Mouse (Mus musculus): ENCODE results near the gene Rgsl1. TPM values are rescaled to one million over a fixed set of nuclear protein-coding genes. Genes with fewer than 3 reads are reported as not detected.
A peak's percentile ranks its signal among the peaks of the same experiment; 100 is the strongest.

Rgsl1 gene
- polyA plus RNA-seq, 1 experiment from 2014 or later = 0.04 TPM

GRCm38 (mm10) chr1:153753725-153754464 is 90.0 kb downstream of the Rgsl1 start:
- no peak overlapping the region for H3K27ac ChIP-seq (ENCODE audit: low read depth, low read length)
- no peak overlapping the region for H3K4me3 ChIP-seq (ENCODE audit: low read depth, low read length)
- ATAC-seq = no peak
- peak overlapping the region; percentile 7; the same call in 1 of the 2 replicates for H3K9ac ChIP-seq (ENCODE audit: low read depth, low read length)
- 73% methylated on average over 25 of the region's 25 CpGs for WGBS
- no peaks in the 10 kb centered on the region for H3K9me3 ChIP-seq (ENCODE audit: control insufficient read depth)
- TF ChIP-seq CTCF (IDR thresholded peaks at IDR 0.05; ENCODE audit: low read depth) = peak; percentile 19; the same call in 1 of the 2 replicates
- H3K4me1 ChIP-seq (replicated peaks; ENCODE audit: control insufficient read depth, insufficient read depth, low read length) = 0 out of 2 replicates have a peak, but pooled peaks cover 6% of the 10 kb centered on the region
- no peaks in the 10 kb centered on the region for H3K27me3 ChIP-seq (replicated peaks; ENCODE audit: control insufficient read depth, insufficient read depth, low read length)
- H3K36me3 ChIP-seq (ENCODE audit: control insufficient read depth, insufficient read depth) = peaks cover 23% of the 10 kb centered on the region
- H3K4me2 ChIP-seq (replicated peaks; ENCODE audit: low read depth) = peak overlapping the region; percentile 75

- Histone ChIP-seq H3K4me2 (replicated peaks; ENCODE audit: low read depth) (peak overlapping the region; percentile 75), H3K9me3 (ENCODE audit: control insufficient read depth) (no peaks in the 10 kb centered on the region), H3K4me1 (replicated peaks; ENCODE audit: control insufficient read depth, insufficient read depth, low read length) (0 out of 2 replicates have a peak, but pooled peaks cover 6% of the 10 kb centered on the region), H3K27ac (ENCODE audit: low read depth, low read length) (peak overlapping the region; percentile 98), H3K9ac (ENCODE audit: low read depth, low read length) (peak overlapping the region; percentile 70), H3K27me3 (replicated peaks; ENCODE audit: control insufficient read depth, insufficient read depth, low read length) (no peaks in the 10 kb centered on the region), H3K4me3 (ENCODE audit: low read depth, low read length) (peak overlapping the region; percentile 51), H3K36me3 (ENCODE audit: control insufficient read depth, insufficient read depth) (peaks cover 11% of the 10 kb centered on the region; the same call in 1 of the 2 replicates)
- no peak for TF ChIP-seq CTCF (IDR thresholded peaks at IDR 0.05; ENCODE audit: low read depth)
- whole genome bisulfite sequencing = 23% methylated on average over 6 of the region's 6 CpGs
- no peak; the same call in 1 of the 2 replicates for ATAC-seq
Observed at GRCm38 (mm10) chr1:153752521-153752920, 91.4 kb downstream of the Rgsl1 start.

GRCm38 (mm10) chr1:153751763-153752301 is 92.1 kb downstream of the Rgsl1 start:
- Histone ChIP-seq H3K27me3 (replicated peaks; ENCODE audit: control insufficient read depth, insufficient read depth, low read length) (no peaks in the 10 kb centered on the region), H3K4me1 (replicated peaks; ENCODE audit: control insufficient read depth, insufficient read depth, low read length) (0 out of 2 replicates have a peak, but pooled peaks cover 6% of the 10 kb centered on the region), H3K9ac (ENCODE audit: low read depth, low read length) (peak overlapping the region; percentile 70), H3K4me3 (ENCODE audit: low read depth, low read length) (peak overlapping the region; percentile 51), H3K27ac (ENCODE audit: low read depth, low read length) (peak overlapping the region; percentile 98), H3K4me2 (replicated peaks; ENCODE audit: low read depth) (peak overlapping the region; percentile 75), H3K36me3 (ENCODE audit: control insufficient read depth, insufficient read depth) (peaks cover 11% of the 10 kb centered on the region; the same call in 1 of the 2 replicates), H3K9me3 (ENCODE audit: control insufficient read depth) (no peaks in the 10 kb centered on the region)
- peak; percentile 89 for ATAC-seq
- TF ChIP-seq CTCF (IDR thresholded peaks at IDR 0.05; ENCODE audit: low read depth) = 0 out of 2 replicates have a peak, but pooled peaks have one; percentile 22
- 6% methylated on average over 13 of the region's 13 CpGs for WGBS

DNA sequence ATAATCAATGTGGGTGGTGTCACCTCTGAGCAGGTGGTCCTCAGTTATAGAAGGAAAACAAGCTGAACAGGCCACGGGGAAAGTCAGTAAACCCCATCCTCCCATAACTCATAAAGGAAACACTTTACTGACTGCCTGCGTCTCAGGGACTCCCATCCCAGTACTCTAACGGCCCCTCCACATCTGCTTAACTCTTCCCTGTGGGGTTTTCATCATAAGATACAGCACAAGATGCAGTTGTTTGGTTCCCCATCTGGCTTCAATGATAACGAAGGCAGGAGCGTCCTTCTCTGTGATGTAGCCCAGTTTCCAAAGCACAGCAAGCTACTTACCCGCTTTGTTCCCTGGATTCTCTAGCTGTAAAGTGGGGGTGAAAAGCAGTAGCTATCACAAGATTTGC is 93.9 kb downstream of the Rgsl1 start:
- peak overlapping the region; percentile 60 for H3K27ac ChIP-seq (ENCODE audit: low read depth, low read length)
- no peak for TF ChIP-seq CTCF (IDR thresholded peaks at IDR 0.05; ENCODE audit: low read depth)
- H3K36me3 ChIP-seq (ENCODE audit: control insufficient read depth, insufficient read depth) = peaks cover 8% of the 10 kb centered on the region; the same call in 1 of the 2 replicates
- H3K9me3 ChIP-seq (ENCODE audit: control insufficient read depth) = no peaks in the 10 kb centered on the region
- 58% methylated on average over 6 of the region's 6 CpGs for WGBS
- peak overlapping the region; percentile 56 for H3K4me2 ChIP-seq (replicated peaks; ENCODE audit: low read depth)
- no peak for ATAC-seq
- H3K9ac ChIP-seq (ENCODE audit: low read depth, low read length) = 0 out of 2 replicates have a peak overlapping the region, but pooled peaks have one; percentile 2
- H3K27me3 ChIP-seq (replicated peaks; ENCODE audit: control insufficient read depth, insufficient read depth, low read length) = no peaks in the 10 kb centered on the region
- H3K4me3 ChIP-seq (ENCODE audit: low read depth, low read length) = 0 out of 2 replicates have a peak overlapping the region, but pooled peaks have one; percentile 30
- 0 out of 2 replicates have a peak, but pooled peaks cover 6% of the 10 kb centered on the region for H3K4me1 ChIP-seq (replicated peaks; ENCODE audit: control insufficient read depth, insufficient read depth, low read length)

GRCm38 (mm10) chr1:153749211-153749801 is 94.6 kb downstream of the Rgsl1 start, which contains the start of gene Rnasel:
Gene Rnasel, plus strand, starts transcription at chr1:153749426.
- no peaks in the 10 kb centered on the region for H3K9me3 ChIP-seq (ENCODE audit: control insufficient read depth)
- peak within 1 kb of the TSS; percentile 11; the same call in 1 of the 2 replicates for H3K9ac ChIP-seq (ENCODE audit: low read depth, low read length)
- peak within 1 kb of the TSS; percentile 30 for H3K4me3 ChIP-seq (ENCODE audit: low read depth, low read length)
- peak; percentile 69 for ATAC-seq
- H3K4me1 ChIP-seq (replicated peaks; ENCODE audit: control insufficient read depth, insufficient read depth, low read length) = 0 out of 2 replicates have a peak, but pooled peaks cover 6% of the 10 kb centered on the region
- peak within 1 kb of the TSS; percentile 56 for H3K4me2 ChIP-seq (replicated peaks; ENCODE audit: low read depth)
- peak; percentile 92 for TF ChIP-seq CTCF (IDR thresholded peaks at IDR 0.05; ENCODE audit: low read depth)
- 2% methylated on average over 18 of the region's 18 CpGs for WGBS
- H3K27ac ChIP-seq (ENCODE audit: low read depth, low read length) = peak within 1 kb of the TSS; percentile 60
- peaks cover 7% of the 10 kb centered on the region; the same call in 1 of the 2 replicates for H3K36me3 ChIP-seq (ENCODE audit: control insufficient read depth, insufficient read depth)
- no peaks in the 10 kb centered on the region for H3K27me3 ChIP-seq (replicated peaks; ENCODE audit: control insufficient read depth, insufficient read depth, low read length)

All from intestine, postnatal 0 days (tissue).